Mouse (Mus musculus) adrenal gland, postnatal 4 days (tissue): ENCODE measurements around the gene Prdm2. TPM values are rescaled to one million over a fixed set of nuclear protein-coding genes. Genes with fewer than 3 reads are reported as not detected.

ENCODE experiments used
- DNase-seq, 2 experiments: peaks; one replicate each; pipeline ENCODE4 v3.0.0; 2021 to 2022; ENCODE audit warnings: low spot score in 2 of 2, mixed read lengths in 2 of 2
- total RNA-seq, 2 experiments: library from RNA; stranded (reverse); gene quantifications; 2 replicates each; pipeline ENCODE4 v1.2.3; 2021

Prdm2 gene
- total RNA-seq, 2 experiments from 2014 or later, result 32.1 to 33.9 TPM

- DNase-seq, result no peak
Observed at GRCm38 (mm10) chr4:143211584-143212340, 1.0 kb downstream of the Prdm2 start.

DNA sequence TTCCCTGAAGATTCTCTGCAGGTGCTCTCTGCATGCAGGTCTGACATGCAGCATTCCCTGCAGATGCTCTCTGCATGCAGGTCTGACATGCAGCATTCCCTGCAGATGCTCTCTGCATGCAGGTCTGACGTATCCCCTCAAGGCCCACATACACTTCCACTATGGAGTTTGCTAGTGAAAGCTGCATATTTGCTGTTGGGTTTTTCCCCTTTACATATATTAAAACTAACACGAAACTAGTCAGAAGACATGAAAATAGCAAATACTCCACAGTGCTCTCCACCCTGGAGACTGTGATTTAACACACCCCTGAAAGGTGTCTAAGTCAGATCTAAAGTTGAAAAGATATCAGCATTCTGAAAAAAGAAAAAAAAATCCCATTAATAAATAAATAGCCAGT lies 2.8 kb downstream of the Prdm2 start:
- no peak for DNase-seq

DNA sequence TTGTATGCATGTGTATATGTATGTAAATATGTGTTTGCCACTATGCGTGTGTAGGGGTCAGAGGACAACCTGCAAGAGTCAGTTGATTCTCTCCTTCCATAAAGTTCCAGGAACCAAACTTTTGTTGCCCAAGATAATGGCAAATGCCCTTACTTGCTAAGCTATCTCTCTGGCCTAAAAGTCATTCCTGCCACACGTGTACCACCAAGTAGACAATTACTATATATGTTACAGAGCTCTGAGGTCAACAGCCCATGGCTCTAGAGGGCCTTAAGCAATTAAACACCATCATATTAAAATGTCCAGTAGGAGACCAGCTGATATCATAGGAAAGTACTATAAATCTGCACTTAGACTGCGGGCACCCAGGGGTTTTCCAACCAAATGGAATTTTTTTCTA lies 10.1 kb downstream of the Prdm2 start:
- DNase-seq, result no peak

DNA sequence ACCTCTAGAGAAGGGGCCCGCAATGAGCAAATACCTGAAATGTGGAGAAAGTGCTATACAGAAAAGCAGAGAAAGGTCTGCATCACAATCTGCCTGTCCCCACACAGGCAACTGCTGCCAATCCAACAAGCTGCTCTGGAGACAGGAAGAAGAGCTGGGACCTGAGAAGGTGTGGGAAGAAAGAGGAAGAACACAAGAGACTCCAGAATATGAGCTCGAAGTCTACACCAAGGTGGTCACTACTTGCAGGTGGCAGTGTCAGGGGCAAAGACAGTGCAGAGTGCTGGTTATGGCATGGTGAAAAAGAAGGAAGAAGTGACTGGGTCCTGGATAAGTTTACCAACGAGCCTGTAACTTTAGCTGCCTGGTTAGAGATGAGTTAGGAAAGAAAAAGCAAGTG lies 14.4 kb downstream of the Prdm2 start:
- no peak for DNase-seq

- no peak for DNase-seq
Observed at GRCm38 (mm10) chr4:143197845-143198356, 14.9 kb downstream of the Prdm2 start.

GRCm38 (mm10) chr4:143194328-143194727 lies 18.5 kb downstream of the Prdm2 start:
- no peak for DNase-seq

DNA sequence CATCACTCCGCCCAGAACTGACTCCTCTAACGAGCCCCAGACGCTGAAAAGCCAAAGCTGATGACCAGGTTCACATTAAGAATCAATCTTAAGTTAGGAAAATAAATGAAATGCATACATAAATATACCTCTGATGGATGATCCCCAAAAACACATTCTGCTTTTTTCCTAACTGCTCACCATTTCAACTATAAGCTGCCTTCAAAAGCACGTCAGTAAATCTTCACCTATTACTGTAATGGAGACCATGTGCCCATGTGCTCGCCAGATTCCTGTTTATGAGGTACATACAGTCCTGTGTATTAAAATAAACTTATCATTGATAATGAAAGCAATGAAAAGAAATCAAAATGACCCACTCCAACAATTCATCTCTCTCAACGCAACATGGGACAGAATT lies 19.6 kb downstream of the Prdm2 start:
- DNase-seq, result no peak

GRCm38 (mm10) chr4:143191783-143192182 lies 21.0 kb downstream of the Prdm2 start:
- no peak for DNase-seq

- DNase-seq, result no peak
Observed at GRCm38 (mm10) chr4:143190657-143191056, 22.1 kb downstream of the Prdm2 start.

DNA sequence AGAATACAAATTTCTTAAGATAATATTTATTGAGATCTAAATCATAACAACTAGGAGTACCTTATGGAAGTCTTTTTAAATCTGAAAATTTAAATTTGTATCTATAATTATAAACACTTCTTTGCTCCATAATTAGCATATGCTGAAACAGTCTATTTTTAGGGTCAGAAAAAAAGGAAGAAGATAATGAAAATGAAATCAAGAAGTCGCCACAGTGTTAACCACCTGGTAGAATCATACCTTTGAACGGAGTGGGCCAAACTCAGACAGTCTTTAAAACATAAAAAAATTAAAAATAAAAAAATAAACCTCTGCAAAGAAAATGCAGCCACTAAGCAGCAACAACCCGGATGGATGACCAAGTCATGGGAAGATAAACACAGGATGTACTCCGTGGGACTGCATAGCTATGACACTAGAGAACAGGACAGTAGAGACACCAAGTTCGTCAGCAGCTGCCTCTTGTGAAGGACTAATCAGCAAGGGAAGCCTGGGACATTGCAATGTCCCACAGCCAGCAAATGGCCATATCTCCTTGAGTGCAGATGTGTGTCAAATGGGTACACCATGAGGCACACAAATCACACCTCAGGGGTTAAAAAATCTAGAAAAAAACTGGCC lies 24.1 kb downstream of the Prdm2 start:
- no peak for DNase-seq

- no peak for DNase-seq
Observed at GRCm38 (mm10) chr4:143186066-143186465, 26.7 kb downstream of the Prdm2 start.

DNA sequence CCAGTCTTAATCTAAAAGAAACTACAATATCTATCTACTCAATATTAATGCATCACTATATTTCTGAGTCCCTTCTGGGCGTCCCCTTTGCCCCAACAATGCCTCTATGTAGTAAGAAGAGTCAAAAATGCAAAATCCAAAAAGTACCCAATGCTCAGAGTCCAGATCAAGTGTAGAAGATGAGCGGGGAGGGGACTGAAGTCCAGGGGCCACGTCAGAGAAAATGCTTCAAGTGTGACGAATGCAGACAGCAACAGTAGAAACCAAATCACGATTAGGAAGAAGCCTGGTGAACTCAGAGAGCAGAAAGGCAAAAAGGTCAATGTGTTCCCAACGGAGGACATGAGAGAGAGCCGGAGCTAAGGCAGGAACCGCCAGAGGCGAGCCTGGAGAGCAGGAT lies 27.3 kb downstream of the Prdm2 start:
- DNase-seq, result no peak

GRCm38 (mm10) chr4:143183141-143183540 lies 29.7 kb downstream of the Prdm2 start:
- DNase-seq, result no peak

DNA sequence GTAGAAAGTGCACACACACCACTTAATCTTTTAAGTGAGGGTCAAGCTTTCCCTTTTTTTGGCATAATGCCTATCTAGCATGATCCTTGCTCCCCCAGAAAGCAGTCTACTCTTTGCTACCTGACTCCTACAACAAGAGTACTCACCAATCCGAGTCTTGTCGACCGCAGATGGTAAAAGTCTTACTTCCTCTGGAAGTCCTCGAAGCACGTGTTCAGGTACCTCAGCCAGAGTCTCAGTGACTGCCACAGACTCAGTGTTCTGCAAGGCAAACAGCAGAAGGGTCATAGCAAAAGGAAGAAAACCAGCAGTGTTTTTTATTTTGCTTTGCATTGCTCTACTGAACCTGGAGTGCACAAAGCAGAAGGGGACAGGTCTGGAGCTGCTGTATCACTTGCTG lies 32.1 kb downstream of the Prdm2 start:
- no peak for DNase-seq

- no peak for DNase-seq
Observed at GRCm38 (mm10) chr4:143171600-143172290, 41.0 kb downstream of the Prdm2 start.

GRCm38 (mm10) chr4:143170290-143170689 lies 42.5 kb downstream of the Prdm2 start:
- DNase-seq, result no peak

DNA sequence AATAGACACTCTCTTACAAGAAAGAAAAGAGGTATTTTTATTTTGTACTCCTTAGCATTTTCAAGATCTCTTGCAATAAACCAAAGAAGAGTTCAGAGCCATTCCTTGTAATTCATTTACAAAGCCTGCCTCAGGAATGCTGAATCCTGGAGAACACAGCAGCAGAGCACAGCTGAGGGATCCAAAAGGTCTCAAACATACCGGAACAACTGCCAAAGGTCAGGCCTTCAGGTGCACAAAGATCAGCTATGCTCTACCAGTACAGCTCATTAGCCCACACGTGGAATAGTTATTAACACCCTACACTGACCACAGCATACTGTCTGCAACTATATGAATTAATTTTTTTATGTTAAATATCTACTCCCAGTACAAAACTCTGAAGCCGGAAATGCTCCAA lies 44.7 kb downstream of the Prdm2 start:
- no peak for DNase-seq

DNA sequence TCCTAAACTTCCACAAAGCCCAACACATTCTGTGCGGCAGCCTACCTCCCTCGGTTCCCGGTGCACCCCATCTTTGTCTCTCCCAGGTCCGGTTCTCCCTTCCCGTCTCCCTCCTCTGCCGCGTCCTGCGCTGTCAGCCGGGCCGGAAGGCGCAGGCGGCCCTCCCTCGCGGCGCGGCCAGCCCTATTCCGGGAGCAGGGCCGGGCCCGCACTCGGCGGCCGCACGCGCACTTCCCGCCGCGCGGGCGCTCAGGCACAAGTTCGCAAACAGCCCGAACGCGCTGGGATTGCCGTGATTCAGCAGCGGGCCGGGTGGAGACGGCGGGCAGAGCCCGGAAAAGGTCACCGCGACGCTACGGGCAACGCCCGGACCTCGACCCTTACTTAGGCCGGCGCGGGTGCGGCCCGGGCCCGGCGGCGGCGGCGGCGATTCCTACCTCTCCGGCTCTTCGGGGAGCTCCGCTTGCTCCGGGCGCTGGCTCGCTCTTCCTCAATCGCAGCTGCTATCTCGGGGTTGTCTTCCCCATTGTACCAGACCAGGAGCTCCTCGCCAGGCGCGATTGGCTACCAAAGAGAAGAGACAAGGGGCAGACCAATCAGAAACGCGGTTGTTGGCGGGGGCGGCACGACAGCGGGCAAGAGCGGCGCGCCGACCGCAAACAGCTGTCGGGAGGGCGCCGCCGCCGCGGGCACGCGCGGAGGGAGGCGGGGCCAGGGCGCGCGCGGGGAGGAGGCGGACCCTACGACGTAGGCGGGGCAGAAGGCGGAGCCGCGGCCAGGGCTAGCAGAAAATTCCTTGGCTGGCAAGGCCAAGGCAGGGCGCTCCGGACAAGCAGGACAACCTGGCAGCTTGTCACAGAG lies 50.9 kb downstream of the Prdm2 start:
- DNase-seq, result peak; percentile 97 to 98

DNA sequence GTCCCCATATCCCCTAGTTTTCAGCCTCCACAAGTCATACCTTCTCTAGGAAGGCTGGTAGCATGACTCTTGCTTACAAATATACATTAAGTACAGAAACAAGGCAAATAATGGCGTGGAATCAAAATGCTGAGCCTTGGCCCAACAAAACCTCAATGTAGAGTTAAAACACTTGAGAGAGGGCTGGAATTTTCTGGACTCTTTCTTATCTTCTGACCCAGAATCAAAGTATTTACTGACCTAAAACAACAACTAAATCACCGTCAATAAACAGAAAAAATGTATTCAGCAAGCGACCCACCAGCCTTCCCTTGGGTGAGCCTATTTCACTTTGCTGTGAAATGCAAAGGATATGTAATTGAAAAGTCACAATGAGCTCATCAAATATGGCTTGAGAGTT lies 52.0 kb downstream of the Prdm2 start:
- DNase-seq, result no peak

GRCm38 (mm10) chr4:143159336-143159735 lies 53.5 kb downstream of the Prdm2 start:
- no peak for DNase-seq

- DNase-seq, result no peak
Observed at GRCm38 (mm10) chr4:143155871-143156270, 56.9 kb downstream of the Prdm2 start.
